Mouse (Mus musculus) spleen, adult 2 months (tissue): Measurements from ENCODE around the gene Mcm8.

ENCODE experiments used
- CTCF ChIP-seq: fragments of 200-500 bp; IDR thresholded peaks from 2 replicates; pipeline ENCODE4 v1.5.1; 2011; ENCODE audit warnings: mild to moderate bottlenecking, inconsistent platforms; ENCODE audit not compliant: insufficient read depth, insufficient read length, insufficient replicate concordance; ENCODE audit errors: extremely low read depth
- POLR2A ChIP-seq: fragments of 200-500 bp; IDR thresholded peaks from 2 replicates; pipeline ENCODE4 v1.6.1; 2011; ENCODE audit warnings: low read depth, low read length, inconsistent platforms

DNA sequence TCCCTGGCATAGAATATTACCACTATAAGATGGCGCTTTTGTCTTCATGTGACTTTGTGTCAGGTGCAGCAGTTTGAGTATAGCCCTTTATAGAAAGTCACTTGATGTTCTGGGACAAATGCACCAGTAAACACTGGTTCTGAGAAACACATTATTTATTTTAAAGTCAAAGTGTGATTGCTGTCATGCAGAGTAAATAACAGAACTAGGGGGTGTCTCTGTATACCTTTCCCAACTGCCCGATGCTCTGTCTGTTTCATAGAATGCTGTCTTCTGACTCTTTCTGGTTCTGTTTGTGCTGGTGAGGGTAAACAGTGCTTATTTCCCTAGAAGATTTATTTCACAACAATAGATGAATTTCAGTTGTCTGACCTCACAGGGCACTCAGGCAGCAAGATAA is 47.4 kb downstream of the Mcm8 start:
- no peak for TF ChIP-seq CTCF
- no peak for TF ChIP-seq POLR2A
